Mouse (Mus musculus) thymus, adult 2 months (tissue): Measurements from ENCODE around the gene Olfr923. TPM values are rescaled to one million over a fixed set of nuclear protein-coding genes. Genes with fewer than 3 reads are reported as not detected.

Experiments used
- DNase-seq: peaks from one replicate; pipeline ENCODE4 v3.0.0; 2021
- H3K27ac ChIP-seq: fragments of 200-500 bp; 2 replicates; pipeline ENCODE4 v1.5.1; 2012; ENCODE audit warnings: low read length, control low read depth; ENCODE audit not compliant: control insufficient read depth, insufficient read depth
- H3K27me3 ChIP-seq: fragments of 200-500 bp; 2 replicates; pipeline ENCODE4 v1.6.1; 2012; ENCODE audit warnings: mild to moderate bottlenecking, low read length, moderate library complexity, mixed read lengths; ENCODE audit not compliant: control insufficient read depth, insufficient read depth
- H3K36me3 ChIP-seq: fragments of 200-500 bp; 2 replicates; pipeline ENCODE4 v1.6.1; 2012; ENCODE audit warnings: mild to moderate bottlenecking, low read length, moderate library complexity; ENCODE audit not compliant: control insufficient read depth, insufficient read depth
- H3K4me1 ChIP-seq: fragments of 200-500 bp; replicated peaks from 2 replicates; pipeline ENCODE4 v1.6.1; 2012; ENCODE audit warnings: low read length; ENCODE audit not compliant: control insufficient read depth, insufficient read depth
- H3K4me3 ChIP-seq: fragments of 200-500 bp; 2 replicates; pipeline ENCODE4 v1.5.1; 2012; ENCODE audit warnings: mild to moderate bottlenecking, low read length, control low read depth, moderate library complexity; ENCODE audit not compliant: control insufficient read depth, insufficient read depth
- CTCF ChIP-seq: fragments of 200-500 bp; IDR thresholded peaks from 2 replicates; pipeline ENCODE4 v1.5.1; 2012; ENCODE audit warnings: mild to moderate bottlenecking, control low read depth, low read length, moderate library complexity, borderline replicate concordance; ENCODE audit not compliant: control insufficient read depth, poor library complexity, insufficient read depth; ENCODE audit errors: extremely low read depth
- POLR2A ChIP-seq: fragments of 200-500 bp; IDR thresholded peaks from 2 replicates; pipeline ENCODE4 v1.6.1; 2012; ENCODE audit warnings: mild to moderate bottlenecking, low read length, control low read depth, moderate library complexity; ENCODE audit not compliant: control insufficient read depth, poor library complexity, insufficient read depth; ENCODE audit errors: extremely low read depth
- WGBS: fragments of 180-500 bp; shearing (Covaris S2); methylation state at CpG from one replicate; pipeline ENCODE4 v1.1.7; 2018; 5-methylcytosine and 5-hydroxymethylcytosine counted together
- polyA plus RNA-seq: library from polyadenylated mRNA; depleted of rRNA; stranded (reverse); fragments of >200 nt; gene quantifications from 2 replicates; pipeline ENCODE4 v1.2.3, GENCODE M21; 2012; rRNA removed

The Olfr923 gene
- not detected in 2 replicates for polyA plus RNA-seq

DNA sequence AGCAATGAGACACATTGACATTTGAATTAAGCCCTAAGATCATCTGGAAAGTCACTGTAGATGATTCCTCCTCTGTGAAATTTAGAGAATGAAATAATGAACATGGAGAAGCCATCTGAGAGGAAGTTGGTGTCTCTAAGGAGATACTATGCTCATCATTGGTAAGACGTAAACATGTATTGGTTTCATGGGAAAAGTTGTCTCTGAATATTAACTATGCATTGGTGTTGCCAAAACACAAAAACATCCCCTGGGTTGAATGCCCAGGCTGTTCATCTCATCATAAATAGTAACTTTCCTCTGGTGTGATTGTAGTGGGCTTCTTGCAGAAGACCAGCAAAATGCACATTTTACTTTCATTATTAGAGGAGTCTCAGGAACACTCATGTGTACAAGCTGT, at the start of gene Olfr923:
Olfr923 (plus strand) TSS at position 301 of the 400 bp plus-strand sequence.
- Histone ChIP-seq H3K4me1 (no peaks in the 10 kb centered on the region), H3K27ac (no peak within 1 kb of the TSS), H3K27me3 (no peaks in the 10 kb centered on the region), H3K4me3 (no peak within 1 kb of the TSS), H3K36me3 (no peaks in the 10 kb centered on the region)
- TF ChIP-seq CTCF (no peak), POLR2A (no peak)
- no peak for DNase-seq
- WGBS = 100% methylated on average over 1 of the region's 1 CpGs

DNA sequence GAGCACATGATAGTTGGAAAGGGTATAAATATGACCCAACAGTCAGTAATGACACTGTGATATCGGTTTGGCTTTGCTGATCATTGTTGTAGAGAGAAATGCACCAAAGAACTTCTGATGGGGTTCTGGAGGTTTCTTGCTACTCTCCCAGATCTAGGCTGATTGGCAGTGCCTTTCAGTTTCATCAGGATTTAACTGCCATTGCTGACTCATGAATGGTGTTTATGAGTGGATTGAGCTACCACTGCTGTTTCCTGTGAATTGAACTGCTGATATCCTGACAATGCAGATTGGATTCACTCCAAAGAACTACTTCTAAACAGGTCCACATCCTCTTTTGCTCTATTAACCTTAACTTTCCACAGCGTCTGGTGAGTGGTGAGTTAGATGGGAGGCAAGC, 33.7 kb upstream of the Olfr923 start:
- no peaks in the 10 kb centered on the region for H3K36me3 ChIP-seq
- no peaks in the 10 kb centered on the region for H3K27me3 ChIP-seq
- no peak for DNase-seq
- H3K4me1 ChIP-seq = no peaks in the 10 kb centered on the region
- TF ChIP-seq CTCF (no peak), POLR2A (no peak)
- no peak overlapping the region for H3K27ac ChIP-seq
- WGBS = 55% methylated on average over 2 of the region's 2 CpGs
- H3K4me3 ChIP-seq = no peak overlapping the region

DNA sequence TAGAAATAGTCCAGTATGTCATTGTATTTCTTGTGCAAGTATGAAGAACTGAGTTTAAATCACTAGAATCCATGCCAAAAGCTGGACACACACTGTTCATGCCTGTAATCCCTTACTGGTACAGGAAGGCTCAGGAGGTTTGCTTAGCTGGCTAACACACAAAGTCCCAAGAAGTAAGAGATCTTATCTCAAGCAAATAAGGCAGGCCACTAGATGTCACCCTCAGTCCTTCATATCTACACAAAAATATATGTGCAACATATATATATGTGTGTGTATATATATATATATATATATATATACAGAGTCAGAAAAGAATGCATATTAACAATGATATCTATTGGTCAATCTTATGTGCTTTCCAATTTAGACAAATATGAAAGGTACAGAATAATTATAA, 20.6 kb upstream of the Olfr923 start:
- TF ChIP-seq CTCF (no peak), POLR2A (no peak)
- no peak overlapping the region for H3K4me3 ChIP-seq
- H3K4me1 ChIP-seq = no peaks in the 10 kb centered on the region
- no peak overlapping the region for H3K27ac ChIP-seq
- no peaks in the 10 kb centered on the region for H3K27me3 ChIP-seq
- no peak for DNase-seq
- H3K36me3 ChIP-seq = no peaks in the 10 kb centered on the region

DNA sequence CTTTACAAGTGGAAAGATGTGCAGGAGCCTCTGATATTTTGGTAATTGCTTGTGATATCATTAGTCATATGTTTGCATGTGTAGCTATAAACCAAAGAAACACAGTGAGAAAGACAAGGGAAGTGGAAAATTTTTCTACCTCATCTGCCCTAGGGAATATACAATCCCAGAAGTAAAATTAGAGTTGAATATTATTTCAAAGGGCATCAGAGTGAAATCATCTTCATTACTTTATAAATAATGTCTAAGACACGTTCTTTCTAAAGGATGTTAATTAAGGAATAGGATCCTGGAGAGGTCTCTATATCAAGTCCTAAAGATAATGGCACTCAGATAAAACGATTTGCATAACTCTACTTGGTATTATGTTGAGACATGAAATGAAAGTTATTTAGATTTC, 12.0 kb upstream of the Olfr923 start, which contains the start of gene Olfr922:
Olfr922 (plus strand) TSS at position 301 of the 400 bp plus-strand sequence.
- TF ChIP-seq POLR2A = no peak
- no peak for TF ChIP-seq CTCF
- Histone ChIP-seq H3K27ac (no peak within 1 kb of the TSS), H3K27me3 (no peaks in the 10 kb centered on the region), H3K4me1 (no peaks in the 10 kb centered on the region), H3K36me3 (no peaks in the 10 kb centered on the region), H3K4me3 (no peak within 1 kb of the TSS)
- WGBS = 80% methylated on average over 2 of the region's 2 CpGs
- no peak for DNase-seq

DNA sequence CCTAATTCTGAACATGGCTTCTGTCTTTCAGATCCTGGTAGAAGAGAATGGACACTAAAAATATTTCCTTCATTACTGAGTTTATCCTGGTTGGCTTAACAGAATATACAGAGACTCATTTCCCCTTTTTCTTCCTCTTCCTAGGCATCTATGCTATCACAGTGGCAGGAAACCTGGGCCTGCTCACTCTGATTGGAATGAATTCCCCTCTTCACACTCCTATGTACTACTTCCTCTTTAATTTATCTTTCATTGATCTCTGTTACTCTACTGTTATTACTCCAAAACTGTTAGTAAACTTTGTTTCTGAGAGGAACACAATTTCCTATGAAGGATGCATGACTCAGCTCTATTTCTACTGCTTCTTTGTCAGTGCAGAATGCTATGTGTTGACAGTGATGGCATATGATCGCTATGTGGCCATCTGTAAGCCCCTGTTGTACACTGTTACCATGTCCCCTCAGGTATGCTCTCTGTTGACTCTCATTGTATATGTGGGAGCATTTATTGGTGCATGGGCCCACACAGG, 10.8 kb upstream of the Olfr923 start:
- 87% methylated on average over 1 of the region's 1 CpGs for WGBS
- no peak overlapping the region for H3K4me3 ChIP-seq
- no peaks in the 10 kb centered on the region for H3K27me3 ChIP-seq
- no peak for TF ChIP-seq POLR2A
- no peak for DNase-seq
- H3K27ac ChIP-seq = no peak overlapping the region
- H3K36me3 ChIP-seq = no peaks in the 10 kb centered on the region
- H3K4me1 ChIP-seq = no peaks in the 10 kb centered on the region

DNA sequence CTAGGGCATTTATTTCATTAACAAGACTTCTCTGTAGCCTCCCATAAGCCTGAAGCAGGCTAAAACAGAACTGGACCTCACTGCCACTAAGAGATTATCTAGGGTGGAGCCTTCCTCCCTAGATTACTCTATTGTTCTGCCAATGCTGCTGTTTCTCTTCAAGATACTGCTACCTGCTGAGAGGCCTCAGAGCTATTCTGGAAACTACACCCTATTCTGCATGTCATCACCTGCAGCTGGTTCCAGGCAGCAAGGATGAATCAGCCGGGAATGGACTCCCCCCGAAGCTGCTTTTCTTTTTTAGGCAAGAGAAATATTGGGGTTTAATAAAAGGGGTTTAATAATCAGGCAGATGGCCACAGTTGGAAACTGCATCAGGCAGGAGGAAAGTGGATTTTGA, 6.7 kb downstream of the Olfr923 start:
- WGBS = 96% methylated on average over 2 of the region's 2 CpGs
- H3K27ac ChIP-seq = no peak overlapping the region

GRCm38 (mm10) chr9:38844149-38844548, 17.8 kb downstream of the Olfr923 start, which contains the start of gene Olfr924:
Gene Olfr924 (plus strand): TSS chr9:38844449.
- TF ChIP-seq POLR2A = no peak
- TF ChIP-seq CTCF = no peak
- Histone ChIP-seq H3K27me3 (no peaks in the 10 kb centered on the region), H3K36me3 (no peaks in the 10 kb centered on the region), H3K4me1 (no peaks in the 10 kb centered on the region), H3K27ac (no peak within 1 kb of the TSS), H3K4me3 (no peak within 1 kb of the TSS)
- WGBS = 92% methylated on average over 1 of the region's 1 CpGs
- DNase-seq = no peak

More for the DNA sequence above, 6.7 kb downstream of the Olfr923 start:
- no peak for DNase-seq
- H3K4me3 ChIP-seq = no peak overlapping the region
- no peaks in the 10 kb centered on the region for H3K36me3 ChIP-seq
- TF ChIP-seq POLR2A (no peak), CTCF (no peak)
- no peaks in the 10 kb centered on the region for H3K27me3 ChIP-seq
- no peaks in the 10 kb centered on the region for H3K4me1 ChIP-seq
